Mouse (Mus musculus) heart, postnatal 0 days (tissue): ENCODE measurements at regions not wholly inside any gene's neighbourhood (a gene's known extent, or its start where the extent isn't known, plus 50 kb on each side); places are given as distances from the start of the nearest gene placed in this dataset.

ENCODE experiments used
- CTCF ChIP-seq: IDR thresholded peaks from 2 replicates; pipeline ENCODE4 v1.5.1; 2016; ENCODE audit warnings: antibody characterized with exemption, control low read depth, low read depth
- EP300 ChIP-seq: IDR thresholded peaks from 2 replicates; pipeline ENCODE4 v1.6.1; 2016; ENCODE audit warnings: antibody characterized with exemption, low read depth

DNA sequence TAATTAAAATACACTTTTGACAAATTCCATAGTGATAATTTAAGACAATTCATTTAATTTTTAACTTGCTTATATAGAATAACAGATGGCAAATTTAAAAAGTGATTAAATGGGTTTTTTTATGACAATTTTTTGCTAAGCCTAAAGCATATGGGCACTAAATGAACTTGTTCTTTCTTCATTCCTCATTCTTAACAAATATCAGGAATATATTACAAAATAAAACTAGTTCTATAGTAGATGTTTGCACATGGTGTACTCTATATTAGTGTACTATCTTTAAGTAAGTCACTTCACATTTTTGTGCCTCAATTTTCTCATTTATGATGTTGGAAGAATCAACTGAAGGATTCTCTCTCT, 264.6 kb downstream of the Rdh14 start:
- TF ChIP-seq CTCF, result no peak
- no peak for TF ChIP-seq EP300
